Mouse (Mus musculus): ENCODE measurements around the gene Bloc1s6.

Bloc1s6 gene

DNA sequence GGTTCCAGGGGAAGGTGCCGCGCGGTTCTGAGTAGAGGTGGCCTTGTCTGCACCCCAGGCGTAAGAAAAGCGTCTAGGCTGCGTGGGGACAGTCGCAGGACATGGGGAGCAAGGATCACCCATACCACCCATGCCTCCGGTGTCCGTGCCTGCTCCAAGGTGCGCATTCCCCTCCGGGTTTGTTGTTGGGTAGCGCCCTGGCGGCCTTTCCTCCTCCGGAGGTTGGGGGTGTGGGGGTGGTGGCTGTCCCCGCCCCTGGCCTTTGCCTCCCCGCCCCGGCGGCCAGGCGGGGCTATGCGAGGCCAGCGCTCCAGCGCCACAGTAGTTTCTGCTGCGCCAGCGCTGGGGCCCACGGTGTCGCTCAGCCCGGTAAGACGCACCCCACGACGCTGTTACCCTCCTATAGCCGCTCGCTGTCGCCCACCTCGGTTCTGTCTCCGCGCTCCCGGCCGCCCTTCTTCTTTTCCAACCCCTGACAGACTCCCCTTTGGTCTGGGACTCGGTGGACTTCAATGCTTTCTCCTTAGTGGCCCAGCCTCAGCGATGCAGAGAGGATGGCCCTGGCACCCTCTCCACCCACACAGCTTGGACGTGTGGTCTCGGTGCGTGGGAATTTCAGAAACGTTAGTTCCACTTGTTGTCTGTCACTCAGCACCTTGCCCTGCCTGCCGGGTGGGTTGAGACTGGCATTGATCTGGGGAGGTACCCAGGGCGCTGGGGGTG lies 26.9 kb downstream of the Bloc1s6 start, which contains the start of gene Sqor:
Gene Sqor (plus strand): TSS at position 167 of the 723 bp plus-strand sequence.
- DNase-seq (ENCODE audit: low spot score in 2 of 2) = peak; percentile 72 to 84

DNA sequence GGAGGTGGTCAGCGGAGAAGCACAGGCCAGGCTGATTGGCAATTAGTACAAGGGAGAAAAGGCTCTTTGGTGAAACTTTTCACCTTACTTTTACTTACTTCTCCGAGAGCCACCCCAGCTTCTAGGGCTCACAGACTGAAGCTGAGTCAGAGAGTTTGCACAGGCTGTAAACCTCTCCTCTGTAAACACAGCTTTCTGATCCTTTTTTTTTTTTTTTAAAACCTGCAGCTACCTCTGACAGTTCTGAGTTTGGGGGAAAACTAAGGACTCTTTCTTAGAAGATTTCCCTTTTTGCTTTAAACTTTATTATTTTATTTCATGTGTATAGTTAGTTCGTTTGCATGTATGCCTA lies 27.5 kb downstream of the Bloc1s6 start:
- DNase-seq (ENCODE audit: low spot score in 2 of 2) = no peak

DNA sequence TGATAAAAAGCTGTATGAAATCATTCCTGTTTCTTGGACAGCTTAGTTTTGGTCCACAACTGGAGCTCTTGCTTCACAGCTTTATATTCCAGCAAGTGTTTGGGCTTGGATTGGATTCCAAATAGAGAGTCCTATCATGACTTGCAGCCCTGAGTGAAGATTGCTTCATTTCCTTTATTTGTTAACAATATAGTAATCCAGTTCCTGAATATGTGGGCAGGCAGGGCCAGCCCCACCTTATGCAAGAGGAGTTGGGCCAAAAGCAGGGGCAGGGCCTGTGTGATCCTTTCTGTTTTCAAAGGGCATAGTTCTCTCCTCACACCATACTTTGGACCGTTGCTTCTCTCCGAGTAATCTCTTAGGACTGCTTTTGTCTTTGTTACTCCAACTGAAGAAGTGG lies 32.7 kb downstream of the Bloc1s6 start:
- DNase-seq (ENCODE audit: low spot score in 2 of 2) = peak in 1 of 2 experiments; percentile 55

- no peak for DNase-seq (ENCODE audit: low spot score in 2 of 2)
Observed at GRCm38 (mm10) chr2:122772899-122773298, 34.6 kb downstream of the Bloc1s6 start.

DNA sequence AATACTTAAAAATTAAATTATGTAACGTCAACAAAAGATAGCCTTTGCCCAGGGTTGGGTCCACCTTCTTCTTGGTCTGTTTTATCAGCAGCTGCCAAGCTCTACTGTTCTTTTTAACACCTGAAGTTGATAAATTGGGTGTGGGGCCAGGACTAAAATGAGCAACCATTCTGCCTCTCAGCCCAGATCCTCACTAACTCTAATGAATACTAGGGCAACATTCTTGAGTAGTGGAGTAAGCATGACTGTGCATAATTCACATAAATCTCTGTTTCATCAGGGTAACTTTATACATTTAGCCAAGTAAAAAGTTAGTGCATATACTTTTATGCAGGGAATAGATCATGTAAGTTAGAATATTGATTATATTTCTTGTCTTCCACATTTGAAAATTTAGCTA lies 37.2 kb downstream of the Bloc1s6 start:
- no peak for DNase-seq (ENCODE audit: low spot score in 2 of 2)

DNA sequence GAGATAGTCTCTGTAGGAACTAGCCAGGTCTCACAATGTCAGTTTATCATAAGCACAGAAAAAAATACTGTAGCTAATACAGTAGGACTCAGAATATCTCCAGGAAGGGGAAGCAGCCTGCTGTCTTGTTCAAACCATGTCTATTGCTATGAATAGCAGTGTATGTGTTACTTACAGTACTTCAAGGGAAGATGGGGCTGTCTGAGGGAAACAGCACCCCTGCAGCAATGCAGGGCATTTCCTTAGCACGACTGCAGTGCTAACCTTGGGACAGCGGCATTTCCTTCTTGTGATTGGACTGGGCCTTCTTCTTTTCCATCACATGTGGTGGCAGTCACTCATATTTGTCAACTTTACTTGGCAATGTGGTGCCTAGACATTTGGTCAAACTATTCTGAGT lies 38.5 kb downstream of the Bloc1s6 start:
- no peak for DNase-seq (ENCODE audit: low spot score in 2 of 2)

GRCm38 (mm10) chr2:122779967-122780366 lies 41.7 kb downstream of the Bloc1s6 start:
- DNase-seq (ENCODE audit: low spot score in 2 of 2) = no peak

- no peak for DNase-seq (ENCODE audit: low spot score in 2 of 2)
Observed at GRCm38 (mm10) chr2:122780447-122780846, 42.1 kb downstream of the Bloc1s6 start.

DNA sequence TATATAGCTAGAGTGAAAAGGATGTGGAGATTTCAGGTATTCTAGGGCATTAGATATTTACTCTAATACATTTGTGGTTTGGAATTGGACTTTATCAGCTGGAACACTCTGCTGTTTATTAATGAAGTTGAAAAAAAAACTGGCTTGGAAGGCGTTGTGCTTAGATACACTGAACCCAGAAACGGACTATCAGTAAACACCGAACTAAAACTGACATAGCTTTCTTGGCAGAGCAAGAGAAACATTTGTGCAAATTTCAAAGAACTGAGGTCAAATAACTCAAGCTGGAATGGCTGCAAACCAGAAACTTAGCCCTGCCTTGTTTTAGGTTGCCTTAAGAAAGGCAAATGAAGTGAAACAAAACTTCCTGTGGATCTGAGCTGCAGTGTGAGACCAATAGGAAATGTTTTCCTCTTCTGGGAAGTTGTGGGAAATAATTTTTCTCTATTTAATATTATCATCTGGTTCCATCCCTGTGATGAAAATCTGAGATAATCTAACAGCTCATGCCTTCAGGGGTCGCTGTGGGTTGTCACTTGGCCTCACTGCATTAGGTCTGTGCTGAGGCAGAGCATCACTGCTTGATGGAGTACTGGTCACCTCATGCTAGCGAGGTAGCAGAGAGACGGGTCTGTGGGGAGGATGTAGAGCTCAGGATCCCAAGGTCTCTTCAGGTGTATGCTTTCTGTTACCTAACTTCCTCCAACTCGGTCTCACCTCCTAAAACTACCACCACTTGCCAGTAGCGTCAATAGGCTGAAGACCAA lies 43.5 kb downstream of the Bloc1s6 start:
- no peak for DNase-seq (ENCODE audit: low spot score in 2 of 2)

GRCm38 (mm10) chr2:122783730-122784129 lies 45.4 kb downstream of the Bloc1s6 start:
- no peak for DNase-seq (ENCODE audit: low spot score in 2 of 2)

DNA sequence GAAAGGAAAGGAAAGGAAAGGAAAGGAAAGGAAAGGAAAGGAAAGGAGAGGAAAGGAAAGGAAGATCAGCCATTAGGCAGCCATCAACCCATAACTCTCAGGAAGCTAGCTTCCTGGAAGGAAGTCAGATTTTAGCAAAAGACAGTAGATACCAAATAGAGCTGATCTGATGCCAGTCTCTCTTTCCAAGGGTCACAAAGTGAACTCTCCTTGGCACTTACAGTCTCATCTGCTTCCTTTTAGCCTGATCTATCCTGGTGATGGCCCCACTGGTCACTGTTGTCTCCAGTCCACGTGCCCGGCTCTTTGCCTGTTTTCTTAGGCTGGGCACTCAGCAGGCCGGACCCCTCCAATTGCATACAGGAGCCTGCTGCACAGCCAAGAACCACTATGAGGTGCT lies 46.4 kb downstream of the Bloc1s6 start:
- DNase-seq (ENCODE audit: low spot score in 2 of 2) = no peak

GRCm38 (mm10) chr2:122786167-122786566 lies 47.9 kb downstream of the Bloc1s6 start:
- DNase-seq (ENCODE audit: low spot score in 2 of 2) = no peak

DNA sequence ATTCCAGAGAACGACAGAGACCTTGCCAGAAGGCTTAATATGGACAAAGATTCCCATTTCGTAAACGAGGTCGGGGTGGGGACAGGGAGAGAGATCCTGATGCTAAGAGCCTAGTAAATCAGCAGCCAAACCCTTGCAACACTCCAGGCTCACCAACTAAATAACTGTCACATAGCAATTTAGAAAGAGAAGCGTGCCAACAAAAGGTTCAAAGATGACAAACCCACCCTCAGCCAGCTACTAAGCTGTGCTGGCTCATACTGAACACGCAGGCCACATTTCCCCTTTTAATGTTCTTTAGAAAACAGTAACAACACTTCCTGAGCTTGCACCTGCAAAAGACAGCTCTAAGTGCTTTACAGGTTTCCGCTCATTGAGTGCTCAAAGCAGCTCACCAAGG lies 51.0 kb downstream of the Bloc1s6 start:
- peak in 1 of 2 experiments; percentile 49 for DNase-seq (ENCODE audit: low spot score in 2 of 2)

GRCm38 (mm10) chr2:122789730-122790129 lies 51.4 kb downstream of the Bloc1s6 start:
- no peak for DNase-seq (ENCODE audit: low spot score in 2 of 2)
